Mouse (Mus musculus) limb, embryonic 10.5 days (tissue): ENCODE data around the gene Ndfip2. TPM values are rescaled to one million over a fixed set of nuclear protein-coding genes. Genes with fewer than 3 reads are reported as not detected.

ENCODE experiments used
- DNase-seq: peaks from one replicate; pipeline ENCODE4 v3.0.0-alpha.2; 2017; ENCODE audit warnings: low spot score
- H3K27ac ChIP-seq: fragments of 300-500 bp; sonication (generic); 2 replicates; pipeline ENCODE4 v1.5.1; 2016; ENCODE audit warnings: mild to moderate bottlenecking
- H3K27me3 ChIP-seq: fragments of 300-500 bp; sonication (generic); 2 replicates; pipeline ENCODE4 v1.6.1; 2016; ENCODE audit warnings: low read depth, mild to moderate bottlenecking; ENCODE audit not compliant: poor library complexity, severe bottlenecking
- H3K36me3 ChIP-seq: fragments of 300-500 bp; sonication (generic); 2 replicates; pipeline ENCODE4 v1.6.1; 2016; ENCODE audit warnings: mild to moderate bottlenecking, moderate library complexity
- H3K4me1 ChIP-seq: fragments of 300-500 bp; sonication (generic); 2 replicates; pipeline ENCODE4 v1.6.1; 2016
- H3K4me3 ChIP-seq: fragments of 300-500 bp; sonication (generic); 2 replicates; pipeline ENCODE4 v1.5.1; 2016; ENCODE audit warnings: mild to moderate bottlenecking, moderate library complexity
- H3K9me3 ChIP-seq: fragments of 300-500 bp; sonication (generic); replicated peaks from 2 replicates; pipeline ENCODE4 v1.6.1; 2016; ENCODE audit warnings: mild to moderate bottlenecking
- WGBS: fragments of 180-500 bp; shearing (Covaris S2); methylation state at CpG from one replicate; pipeline ENCODE4 v1.1.7; 2016; 5-methylcytosine and 5-hydroxymethylcytosine counted together
- polyA plus RNA-seq: library from polyadenylated mRNA; unstranded; fragments of >200 nt; fragmentation: Nextera tagmentation; extraction: Ambion mirVana; gene quantifications from 2 replicates; pipeline ENCODE4 v1.2.1, GENCODE M21; 2016

The Ndfip2 gene
- polyA plus RNA-seq, 1 experiment from 2014 or later = 45.0 TPM

- WGBS = 78% methylated on average over 16 of the region's 16 CpGs
- Histone ChIP-seq H3K4me3 (no peak overlapping the region), H3K27me3 (no peaks in the 10 kb centered on the region), H3K9me3 (no peaks in the 10 kb centered on the region), H3K27ac (no peak overlapping the region), H3K4me1 (peaks cover 11% of the 10 kb centered on the region), H3K36me3 (no peaks in the 10 kb centered on the region)
- no peak for DNase-seq
Measured at GRCm38 (mm10) chr14:105333475-105334094, 75.2 kb downstream of the Ndfip2 start.

DNA sequence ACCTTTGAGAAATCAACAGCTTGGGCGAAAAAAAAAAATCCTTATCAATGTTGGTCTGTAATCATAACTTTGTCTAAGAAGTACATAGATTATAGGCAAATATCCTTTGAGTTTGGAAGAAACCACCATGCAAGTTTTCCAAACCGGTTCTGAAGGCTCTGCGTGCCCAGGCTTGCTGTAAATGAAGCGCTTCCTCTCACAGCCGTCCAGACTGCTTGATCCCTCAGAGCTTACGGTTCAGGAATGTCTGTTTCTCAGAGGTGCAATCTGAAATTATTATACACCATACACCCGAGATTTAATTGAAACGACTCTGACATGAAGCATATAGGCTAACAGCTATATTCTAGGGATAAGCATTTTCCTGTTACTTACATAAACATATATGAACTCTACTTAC lies 83.4 kb downstream of the Ndfip2 start:
- 77% methylated on average over 8 of the region's 8 CpGs for WGBS
- Histone ChIP-seq H3K9me3 (no peaks in the 10 kb centered on the region), H3K27ac (no peak overlapping the region), H3K4me3 (no peak overlapping the region), H3K27me3 (no peaks in the 10 kb centered on the region), H3K4me1 (no peaks in the 10 kb centered on the region; the same call in 1 of the 2 replicates), H3K36me3 (no peaks in the 10 kb centered on the region)
- DNase-seq = no peak

DNA sequence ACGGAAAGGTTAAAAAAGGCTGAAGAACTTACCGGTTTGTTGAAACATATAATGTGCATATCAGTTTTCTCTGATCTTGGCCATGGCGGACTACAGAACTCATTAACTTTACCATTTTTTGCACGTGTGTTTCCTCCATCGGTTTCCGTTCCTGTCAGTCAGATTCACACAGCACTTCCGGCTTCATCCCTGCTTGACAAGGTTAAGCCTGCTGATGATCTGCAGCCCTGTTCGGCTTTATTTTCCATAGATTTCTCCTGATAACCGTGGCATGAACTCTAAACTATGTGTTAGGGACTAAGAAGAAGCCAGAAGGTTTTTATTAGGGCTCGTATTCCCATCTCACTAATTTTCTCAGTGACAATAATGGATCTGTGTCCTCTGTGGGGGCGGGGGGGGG lies 95.7 kb downstream of the Ndfip2 start:
- DNase-seq = no peak
- no peaks in the 10 kb centered on the region for H3K9me3 ChIP-seq

More for the DNA sequence above, 95.7 kb downstream of the Ndfip2 start:
- H3K36me3 ChIP-seq = no peaks in the 10 kb centered on the region
- H3K4me3 ChIP-seq = no peak overlapping the region
- 34% methylated on average over 11 of the region's 11 CpGs for WGBS
- no peak overlapping the region for H3K27ac ChIP-seq
- H3K27me3 ChIP-seq = no peaks in the 10 kb centered on the region
- no peaks in the 10 kb centered on the region for H3K4me1 ChIP-seq

Other genes starting within 250 kb of the Ndfip2 start
- gene Rbm26, start 81.2 kb upstream of the Ndfip2 start, polyA plus RNA-seq = 30.4 and 36.0 TPM in 2 replicates